Mouse (Mus musculus) intestine, embryonic 16.5 days (tissue): ENCODE measurements around the gene Rnf169. TPM values are rescaled to one million over a fixed set of nuclear protein-coding genes. Genes with fewer than 3 reads are reported as not detected.
"Not testable (repeated sequence)": the region's sequence is repeated elsewhere in the genome, so short reads cannot be mapped to it uniquely, and the experiment has no call there.

Source experiments
- ATAC-seq: fragments of 200-750 bp; cut with Nextera tagmentation; 2 replicates; pipeline ENCODE4 v1.8.0; 2017; ENCODE audit warnings: moderate TSS enrichment, moderate library complexity
- H3K27ac ChIP-seq: fragments of 300-500 bp; sonication (generic); 2 replicates; pipeline ENCODE4 v1.5.1; 2014; ENCODE audit warnings: mild to moderate bottlenecking, low read length
- H3K27me3 ChIP-seq: fragments of 300-500 bp; sonication (generic); replicated peaks from 2 replicates; pipeline ENCODE4 v1.6.1; 2014; ENCODE audit warnings: low read length, control low read depth, mixed read lengths; ENCODE audit not compliant: control insufficient read depth, insufficient read depth
- H3K36me3 ChIP-seq: fragments of 300-500 bp; sonication (generic); 2 replicates; pipeline ENCODE4 v1.6.1; 2014; ENCODE audit warnings: low read length, control low read depth; ENCODE audit not compliant: control insufficient read depth, insufficient read depth
- H3K4me1 ChIP-seq: fragments of 300-500 bp; sonication (generic); 2 replicates; pipeline ENCODE4 v1.6.1; 2014; ENCODE audit warnings: low read length, control low read depth, mixed read lengths; ENCODE audit not compliant: control insufficient read depth, insufficient read depth
- H3K4me2 ChIP-seq: fragments of 300-500 bp; sonication (generic); 2 replicates; pipeline ENCODE4 v1.6.1; 2014; ENCODE audit warnings: low read depth, low read length, control low read depth
- H3K4me3 ChIP-seq: fragments of 300-500 bp; sonication (generic); 2 replicates; pipeline ENCODE4 v1.5.1; 2014; ENCODE audit warnings: mild to moderate bottlenecking, low read length
- H3K9ac ChIP-seq: fragments of 300-500 bp; sonication (generic); 2 replicates; pipeline ENCODE4 v1.6.1; 2014; ENCODE audit warnings: low read depth, low read length
- H3K9me3 ChIP-seq: fragments of 300-500 bp; sonication (generic); 2 replicates; pipeline ENCODE4 v1.6.1; 2016; ENCODE audit warnings: low read length, control low read depth; ENCODE audit not compliant: control insufficient read depth
- WGBS: fragments of 180-500 bp; shearing (Covaris S2); extraction: QIAGEN DNeasy Blood & Tissue Kit; methylation state at CpG from one replicate; pipeline ENCODE4 v1.1.7; 2014; 5-methylcytosine and 5-hydroxymethylcytosine counted together
- polyA plus RNA-seq: library from polyadenylated mRNA; unstranded; fragments of >200 nt; fragmentation: Nextera tagmentation; extraction: Ambion mirVana; gene quantifications from 2 replicates; pipeline ENCODE4 v1.2.1, GENCODE M21; 2015

Rnf169 gene
- polyA plus RNA-seq, 1 experiment from 2014 or later, result 3.1 TPM

GRCm38 (mm10) chr7:99957226-99957965 lies 22.9 kb downstream of the Rnf169 start:
- Histone ChIP-seq H3K4me1 (peaks cover 3% of the 10 kb centered on the region), H3K36me3 (no peaks in the 10 kb centered on the region), H3K9me3 (no peaks in the 10 kb centered on the region), H3K9ac (no peak overlapping the region), H3K4me2 (no peak overlapping the region), H3K27me3 (no peaks in the 10 kb centered on the region), H3K4me3 (no peak overlapping the region), H3K27ac (no peak overlapping the region; the same call in 1 of the 2 replicates)
- no peak for ATAC-seq
- 76% methylated on average over 12 of the region's 12 CpGs for WGBS

GRCm38 (mm10) chr7:99956095-99956494 lies 24.2 kb downstream of the Rnf169 start:
- no peak for ATAC-seq
- no peaks in the 10 kb centered on the region for H3K4me1 ChIP-seq
- no peak overlapping the region for H3K4me3 ChIP-seq
- no peak overlapping the region for H3K27ac ChIP-seq
- H3K9me3 ChIP-seq, result no peaks in the 10 kb centered on the region
- 95% methylated on average over 7 of the region's 7 CpGs for WGBS
- H3K27me3 ChIP-seq, result no peaks in the 10 kb centered on the region
- no peaks in the 10 kb centered on the region for H3K36me3 ChIP-seq
- H3K9ac ChIP-seq, result no peak overlapping the region
- H3K4me2 ChIP-seq, result no peak overlapping the region

- Histone ChIP-seq H3K27ac (no peak overlapping the region), H3K27me3 (no peaks in the 10 kb centered on the region), H3K4me1 (no peaks in the 10 kb centered on the region), H3K4me2 (no peak overlapping the region), H3K9ac (no peak overlapping the region), H3K4me3 (no peak overlapping the region), H3K36me3 (no peaks in the 10 kb centered on the region), H3K9me3 (no peaks in the 10 kb centered on the region)
- ATAC-seq, result no peak
- WGBS, result 91% methylated on average over 8 of the region's 8 CpGs
These were observed 26.0 kb downstream of the Rnf169 start for GRCm38 (mm10) chr7:99954212-99954611.

- ATAC-seq, result no peak
- Histone ChIP-seq H3K27ac (no peak overlapping the region), H3K9me3 (no peaks in the 10 kb centered on the region), H3K4me1 (no peaks in the 10 kb centered on the region), H3K4me3 (no peak overlapping the region), H3K4me2 (no peak overlapping the region), H3K9ac (no peak overlapping the region), H3K27me3 (no peaks in the 10 kb centered on the region), H3K36me3 (no peaks in the 10 kb centered on the region)
- 80% methylated on average over 6 of the region's 6 CpGs for WGBS
These were observed 26.7 kb downstream of the Rnf169 start for GRCm38 (mm10) chr7:99953442-99954098.

GRCm38 (mm10) chr7:99947329-99947728 lies 32.9 kb downstream of the Rnf169 start:
- H3K9ac ChIP-seq, result no peak overlapping the region
- no peaks in the 10 kb centered on the region for H3K9me3 ChIP-seq
- H3K27ac ChIP-seq, result no peak overlapping the region
- no peaks in the 10 kb centered on the region for H3K27me3 ChIP-seq
- H3K4me3 ChIP-seq, result no peak overlapping the region
- ATAC-seq, result no peak
- no peak overlapping the region for H3K4me2 ChIP-seq
- 85% methylated on average over 9 of the region's 9 CpGs for WGBS
- H3K4me1 ChIP-seq, result no peaks in the 10 kb centered on the region
- H3K36me3 ChIP-seq, result peaks cover 25% of the 10 kb centered on the region

GRCm38 (mm10) chr7:99946356-99946755 lies 33.9 kb downstream of the Rnf169 start:
- Histone ChIP-seq H3K9ac (no peak overlapping the region), H3K4me2 (no peak overlapping the region), H3K36me3 (peaks cover 26% of the 10 kb centered on the region), H3K4me1 (no peaks in the 10 kb centered on the region), H3K27ac (no peak overlapping the region), H3K4me3 (no peak overlapping the region), H3K27me3 (no peaks in the 10 kb centered on the region), H3K9me3 (no peaks in the 10 kb centered on the region)
- WGBS, result 83% methylated on average over 4 of the region's 4 CpGs
- ATAC-seq, result no peak

GRCm38 (mm10) chr7:99945939-99946338 lies 34.3 kb downstream of the Rnf169 start:
- no peak overlapping the region for H3K27ac ChIP-seq
- ATAC-seq, result no peak
- no peak overlapping the region for H3K4me2 ChIP-seq
- 99% methylated on average over 3 of the region's 3 CpGs for WGBS
- no peaks in the 10 kb centered on the region for H3K4me1 ChIP-seq
- no peaks in the 10 kb centered on the region for H3K27me3 ChIP-seq
- no peaks in the 10 kb centered on the region for H3K9me3 ChIP-seq
- H3K9ac ChIP-seq, result no peak overlapping the region
- H3K4me3 ChIP-seq, result no peak overlapping the region
- H3K36me3 ChIP-seq, result peaks cover 26% of the 10 kb centered on the region

- H3K27ac ChIP-seq, H3K9ac ChIP-seq, H3K4me2 ChIP-seq, H3K4me3 ChIP-seq, H3K4me1 ChIP-seq, ATAC-seq, H3K9me3 ChIP-seq, H3K27me3 ChIP-seq: not testable (repeated sequence)
- 94% methylated on average over 22 of the region's 22 CpGs for WGBS
- peaks cover 26% of the 10 kb centered on the region for H3K36me3 ChIP-seq
These were observed 35.2 kb downstream of the Rnf169 start for GRCm38 (mm10) chr7:99945012-99945411.

GRCm38 (mm10) chr7:99944520-99944919 lies 35.7 kb downstream of the Rnf169 start:
- H3K9ac ChIP-seq, result no peak overlapping the region
- no peaks in the 10 kb centered on the region for H3K9me3 ChIP-seq
- H3K4me3 ChIP-seq, result no peak overlapping the region
- ATAC-seq, result no peak
- H3K36me3 ChIP-seq, result peaks cover 26% of the 10 kb centered on the region
- no peak overlapping the region for H3K27ac ChIP-seq
- H3K4me1 ChIP-seq, result no peaks in the 10 kb centered on the region
- 98% methylated on average over 3 of the region's 3 CpGs for WGBS
- H3K4me2 ChIP-seq, result no peak overlapping the region
- no peaks in the 10 kb centered on the region for H3K27me3 ChIP-seq
